Mouse (Mus musculus): ENCODE data around the gene Slc25a12. TPM values are rescaled to one million over a fixed set of nuclear protein-coding genes. Genes with fewer than 3 reads are reported as not detected.
"Not testable (repeated sequence)": the region's sequence is repeated elsewhere in the genome, so short reads cannot be mapped to it uniquely, and the experiment has no call there.

Gene Slc25a12
- total RNA-seq (2022): 100 to 1,000 TPM in 3 of 4 experiments, 10 to 100 TPM in 1; 95.3 to 120 (median 107) TPM

DNA sequence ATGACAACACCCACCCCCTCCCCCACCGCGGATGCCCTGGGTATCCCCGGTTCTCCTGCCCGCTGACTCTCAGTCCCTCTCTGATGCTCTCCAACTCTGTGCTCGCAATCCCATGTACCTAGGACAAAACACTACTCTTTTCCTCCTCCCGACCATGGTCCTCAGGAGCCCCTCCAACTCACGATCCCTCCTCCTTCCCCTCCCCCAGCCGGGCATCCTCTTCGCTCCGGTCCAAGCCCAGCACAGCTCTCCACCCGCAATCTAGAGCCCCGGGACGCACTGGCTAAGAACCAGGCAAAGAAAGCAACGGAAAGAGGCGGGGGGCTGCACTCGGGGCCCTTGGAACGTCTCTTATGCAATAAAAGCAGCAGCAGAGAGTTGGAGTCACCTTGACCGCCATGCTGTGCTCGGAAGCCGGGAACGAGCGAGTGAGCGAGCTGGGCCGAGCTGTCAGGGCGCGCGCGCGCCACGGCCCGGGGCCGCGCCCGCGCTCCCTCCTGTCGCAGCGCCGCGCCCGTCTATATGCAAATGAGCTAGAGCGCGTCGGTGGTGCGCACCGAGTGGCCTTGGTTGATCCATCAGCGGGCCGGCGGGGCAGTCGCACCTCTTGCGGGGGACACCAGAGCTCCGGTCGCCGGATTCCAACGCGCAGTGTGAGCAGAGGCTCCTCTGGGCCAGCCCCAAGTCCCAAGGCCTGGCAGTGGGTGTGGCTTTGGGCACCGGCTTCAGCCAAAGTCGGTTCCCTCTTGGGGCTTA is at the start of gene Slc25a12:
Gene Slc25a12, minus strand, starts transcription at position 625 of the 756 bp plus-strand sequence.
- DNase-seq: peak; percentile 89

DNA sequence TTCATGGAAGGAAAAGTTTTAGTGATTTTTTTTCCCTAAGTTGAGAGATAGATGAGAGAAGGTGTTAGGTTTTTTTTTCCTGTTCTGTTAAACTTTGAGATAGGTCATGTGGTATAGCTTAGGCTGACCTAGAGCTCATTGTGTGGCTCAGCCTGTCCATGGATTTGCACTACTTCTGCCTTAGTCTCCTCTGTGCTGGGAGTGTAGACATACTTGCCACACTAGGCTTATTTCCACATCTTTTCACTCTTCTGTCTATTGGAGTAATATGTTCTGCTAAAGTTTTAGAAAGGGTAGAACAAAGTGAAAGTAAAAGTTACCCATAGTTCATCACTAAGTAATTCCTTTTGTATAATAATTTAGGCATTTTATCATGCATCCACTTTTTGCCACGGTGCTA is 38.1 kb upstream of the Slc25a12 start:
- no peak for DNase-seq

DNA sequence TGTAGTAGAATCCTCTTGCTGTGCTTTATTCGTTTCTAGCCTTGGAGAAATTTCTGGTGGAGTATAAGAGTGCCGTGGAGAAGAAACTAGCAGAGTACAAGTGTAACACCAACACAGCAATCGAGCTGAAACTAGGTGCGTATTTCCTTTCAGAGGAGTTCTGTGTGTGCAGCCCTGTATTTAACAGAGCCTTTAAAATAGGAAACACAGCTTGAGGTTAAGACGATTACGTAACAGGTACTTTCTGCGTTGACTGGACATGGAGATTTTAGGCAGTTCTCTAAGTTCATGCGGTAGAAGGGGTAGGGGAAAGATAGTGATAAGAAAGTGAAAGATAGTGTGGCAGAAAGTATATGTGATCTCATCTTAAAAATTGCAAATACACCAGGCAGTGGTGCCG is 22.3 kb upstream of the Slc25a12 start:
- DNase-seq: no peak

DNA sequence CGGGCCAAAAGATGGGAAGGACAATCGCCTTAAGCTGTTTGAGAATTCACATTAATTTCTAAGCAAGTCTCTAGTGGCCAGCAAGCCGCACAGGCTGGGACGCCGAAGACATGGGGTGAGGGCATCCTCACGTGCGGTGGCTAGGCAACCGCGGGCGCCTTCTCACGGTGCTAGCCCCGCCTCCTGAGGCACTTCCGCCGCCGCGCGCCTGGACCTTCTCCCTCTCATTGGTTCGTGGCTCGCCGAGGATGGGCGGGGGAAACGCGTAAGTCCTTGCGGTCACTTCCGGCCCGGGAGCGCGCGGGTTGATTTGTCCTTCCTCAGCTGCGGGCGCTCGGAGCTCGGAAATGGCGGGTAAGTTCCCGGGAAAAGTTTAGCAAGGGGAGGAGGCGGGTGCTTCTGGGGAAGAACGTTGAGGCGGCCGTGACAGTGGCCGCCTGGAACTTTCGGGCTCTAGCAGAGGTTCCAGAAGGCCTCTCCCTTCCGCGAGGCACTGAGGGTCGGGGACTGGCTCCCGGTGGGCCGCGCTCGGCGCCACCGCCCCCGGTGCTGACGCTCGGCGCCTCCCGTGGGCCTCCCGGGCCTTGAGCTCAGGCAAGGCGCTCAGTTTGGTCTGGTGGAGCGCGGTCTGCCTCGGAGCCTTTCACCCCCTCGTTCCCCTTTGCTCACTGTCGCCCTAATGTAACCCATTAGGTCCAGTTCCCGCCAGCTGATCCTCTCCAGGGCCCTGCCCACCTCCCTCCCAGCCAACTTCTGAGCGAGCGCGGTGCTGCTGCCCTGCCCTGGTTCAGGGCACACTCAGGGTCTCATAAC is 21.6 kb upstream of the Slc25a12 start, which contains the start of gene Hat1:
Gene Hat1, plus strand, starts transcription at position 8 of the 813 bp plus-strand sequence.
- peak; percentile 95 for DNase-seq

DNA sequence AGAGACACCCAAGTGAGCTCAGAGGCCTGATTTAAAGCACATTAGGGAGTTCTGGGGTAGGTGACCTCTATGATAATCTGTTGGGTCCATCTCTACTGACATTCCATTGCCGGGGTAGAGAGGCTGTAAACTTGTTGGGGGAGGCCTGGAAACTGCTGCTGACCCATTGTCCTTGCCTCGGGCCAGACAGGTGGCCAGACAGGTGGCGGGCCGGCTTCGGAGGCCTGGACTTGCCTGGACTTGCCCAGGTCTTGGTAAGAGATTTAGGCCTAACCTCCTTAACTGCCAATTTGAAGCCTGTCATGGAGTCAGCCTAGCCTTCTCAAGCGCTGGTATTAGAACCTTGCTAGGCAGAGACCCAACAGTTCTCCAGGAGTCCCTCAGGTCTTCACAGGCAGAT is 20.2 kb upstream of the Slc25a12 start:
- no peak for DNase-seq

DNA sequence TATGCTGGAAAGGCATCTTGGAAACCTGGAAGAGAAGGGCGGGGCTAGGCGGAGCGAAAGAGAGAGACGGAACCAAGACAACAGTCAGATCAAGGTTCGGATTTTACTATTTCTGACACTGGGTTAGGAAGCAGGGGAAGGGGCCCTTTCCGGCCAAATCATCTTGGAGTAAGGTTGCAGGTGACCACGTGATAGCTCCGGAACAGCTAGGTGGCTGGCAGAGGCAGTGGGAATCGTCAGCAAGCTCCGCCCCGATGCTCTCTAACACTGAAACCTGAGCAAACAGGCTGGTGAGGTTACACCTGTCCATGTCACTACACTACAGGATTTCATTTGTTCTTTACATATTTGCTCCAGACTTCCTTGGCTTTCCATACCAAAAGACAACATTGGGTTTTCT is 16.3 kb upstream of the Slc25a12 start:
- DNase-seq: no peak

DNA sequence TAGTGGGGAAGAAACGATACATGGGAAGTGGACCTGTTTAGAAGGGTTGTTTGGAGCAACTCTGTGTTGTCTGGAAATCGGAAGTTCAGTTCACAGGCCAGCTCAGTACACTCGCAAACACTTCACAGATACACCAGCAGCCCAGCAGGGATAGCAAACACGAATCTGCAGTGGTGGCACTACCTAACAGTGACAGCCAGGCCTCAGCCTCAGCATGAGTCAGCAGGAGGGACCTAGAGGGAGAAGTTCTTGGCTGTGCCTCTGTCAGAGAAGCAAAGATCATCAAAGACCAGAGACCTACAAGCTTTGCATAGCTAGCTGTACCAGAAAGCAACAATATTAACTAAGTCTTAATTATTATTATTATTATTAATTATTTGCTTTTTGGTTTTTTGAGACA is 14.4 kb upstream of the Slc25a12 start:
- no peak for DNase-seq

DNA sequence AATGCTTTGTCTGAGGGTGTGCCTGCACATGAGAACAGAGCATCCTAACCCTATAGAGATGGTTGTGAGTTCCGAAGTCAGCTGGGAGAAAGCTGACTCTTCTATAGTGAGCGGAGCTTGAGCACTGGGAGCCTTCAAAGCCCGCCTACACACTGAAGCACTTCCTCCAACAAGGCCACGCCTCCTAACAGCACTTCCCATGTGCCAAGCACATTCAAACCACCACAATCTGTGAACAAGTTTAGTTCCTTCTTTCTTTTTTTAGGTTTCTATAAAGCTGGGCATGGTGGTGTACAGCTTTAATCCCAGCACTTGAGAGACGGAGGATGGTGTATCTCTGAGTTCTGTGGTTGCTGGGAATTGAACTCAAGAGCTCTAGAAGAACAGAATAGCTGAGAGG is 9.9 kb upstream of the Slc25a12 start:
- no peak for DNase-seq

DNA sequence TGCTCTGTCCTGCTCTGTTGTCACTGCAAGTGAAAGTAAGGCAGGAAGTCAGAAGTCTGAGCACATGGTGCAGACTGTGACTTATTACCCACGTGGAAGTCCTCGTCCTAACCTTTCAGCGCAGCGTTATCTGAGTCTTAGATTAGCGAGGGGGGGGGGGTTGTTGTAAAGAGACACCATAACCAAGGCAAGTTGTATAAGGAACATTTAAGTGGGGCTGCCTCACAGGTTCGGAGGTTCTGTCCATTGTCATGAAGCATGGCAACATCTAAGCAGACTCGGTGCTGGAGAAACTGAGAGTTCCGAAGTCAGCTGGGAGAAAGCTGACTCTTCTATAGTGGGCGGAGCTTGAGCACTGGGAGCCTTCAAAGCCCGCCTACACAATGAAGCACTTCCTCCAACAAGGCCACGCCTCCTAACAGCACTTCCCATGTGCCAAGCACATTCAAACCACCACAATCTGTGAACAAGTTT is 8.9 kb upstream of the Slc25a12 start:
- no peak for DNase-seq

DNA sequence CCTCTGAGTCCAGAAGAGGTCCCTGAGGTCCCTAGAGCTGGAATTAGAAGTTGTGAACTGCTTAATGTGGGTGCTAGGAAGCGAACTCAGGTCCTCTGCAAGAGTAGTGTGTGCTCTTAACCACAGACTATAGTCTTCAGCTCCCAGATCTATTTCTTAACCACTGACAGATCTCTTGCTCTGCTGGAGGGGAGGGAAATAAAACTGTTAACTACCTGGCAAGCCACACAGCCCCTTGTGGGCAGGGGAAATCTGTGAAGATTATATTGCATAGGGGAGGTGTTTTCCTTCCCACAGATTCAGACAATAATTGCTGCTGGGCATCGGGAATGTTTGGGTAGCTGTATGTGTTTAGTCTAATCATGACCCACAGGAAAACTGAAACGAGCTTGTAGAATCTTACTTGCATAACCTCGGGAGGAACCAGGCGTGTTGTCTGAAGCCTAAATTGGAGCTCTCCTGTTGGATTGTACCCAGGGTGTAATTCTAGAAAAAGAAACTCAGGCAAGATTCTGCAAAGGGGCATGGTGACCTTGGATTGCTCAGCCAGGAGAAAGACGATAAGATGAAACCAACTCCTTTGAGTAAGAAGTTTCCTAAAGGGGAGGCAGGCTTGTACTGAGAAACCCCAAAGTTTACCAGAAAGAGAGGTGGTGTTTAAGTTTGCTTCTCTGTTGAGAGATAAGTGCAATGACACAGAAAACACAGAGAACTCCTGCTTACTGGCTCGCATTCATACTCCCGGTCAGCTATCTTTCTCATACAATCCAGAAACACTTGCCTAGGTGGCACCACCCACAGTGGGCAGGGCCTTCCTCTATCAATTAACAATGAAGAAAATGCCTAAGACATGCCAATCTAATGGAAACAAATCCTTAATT is 7.0 kb upstream of the Slc25a12 start:
- no peak for DNase-seq

DNA sequence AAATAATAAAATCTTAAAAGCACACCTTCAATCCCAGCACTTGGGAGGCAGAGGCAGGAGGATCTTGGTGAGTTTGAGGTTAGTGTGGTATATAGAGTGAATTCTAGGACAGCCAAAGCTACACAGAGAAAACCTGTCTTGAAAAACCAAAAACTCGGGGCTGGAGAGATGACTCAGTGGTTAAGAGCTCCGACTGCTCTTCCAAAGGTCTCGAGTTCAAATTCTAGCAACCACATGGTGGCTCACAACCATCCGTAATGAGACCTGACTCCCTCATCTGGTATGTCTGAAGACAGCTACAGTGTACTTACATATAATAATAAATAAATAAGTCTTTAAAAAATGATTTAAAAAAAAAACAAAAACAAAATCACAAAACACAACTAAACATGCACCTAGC is 4.7 kb upstream of the Slc25a12 start:
- DNase-seq: not testable (repeated sequence)

DNA sequence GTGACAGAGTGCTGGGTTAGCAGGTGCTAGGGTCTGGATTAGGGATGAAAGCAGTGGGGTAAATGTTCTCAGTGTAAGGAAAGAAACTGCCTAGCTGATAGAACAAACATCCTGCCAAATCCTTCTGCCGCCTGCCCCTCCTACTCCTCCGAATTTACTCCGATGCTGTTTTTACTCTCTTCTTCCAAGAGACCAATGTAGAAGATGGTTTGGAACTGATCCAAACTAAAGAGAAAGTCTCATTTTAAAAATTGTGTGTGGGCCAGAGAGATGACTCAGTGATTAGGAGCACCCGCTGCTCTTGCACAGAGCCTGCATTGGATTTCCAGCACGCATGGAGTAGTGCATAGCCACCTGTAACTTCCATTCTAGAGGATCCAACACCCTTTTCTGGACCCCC is 4.2 kb upstream of the Slc25a12 start:
- no peak for DNase-seq

DNA sequence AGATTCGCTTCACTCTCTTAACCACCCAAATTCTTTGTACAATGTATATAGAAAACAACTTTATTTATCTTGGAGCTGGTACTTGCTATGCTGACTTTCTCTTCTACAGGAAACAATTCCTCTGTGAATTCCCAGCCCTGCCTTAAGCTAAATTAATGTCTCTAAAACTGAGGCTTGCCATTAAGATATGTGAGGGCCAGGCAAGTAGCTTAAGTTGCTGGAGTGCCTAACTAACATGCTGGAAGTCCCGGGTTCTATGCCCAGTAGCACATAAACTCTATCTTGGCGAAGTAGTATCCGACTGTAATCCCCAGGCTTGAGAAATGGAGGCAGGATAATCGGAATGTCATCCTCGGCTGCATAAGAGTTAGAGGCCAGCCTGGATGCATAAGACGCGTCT is 537 bp upstream of the Slc25a12 start:
- DNase-seq: no peak

DNA sequence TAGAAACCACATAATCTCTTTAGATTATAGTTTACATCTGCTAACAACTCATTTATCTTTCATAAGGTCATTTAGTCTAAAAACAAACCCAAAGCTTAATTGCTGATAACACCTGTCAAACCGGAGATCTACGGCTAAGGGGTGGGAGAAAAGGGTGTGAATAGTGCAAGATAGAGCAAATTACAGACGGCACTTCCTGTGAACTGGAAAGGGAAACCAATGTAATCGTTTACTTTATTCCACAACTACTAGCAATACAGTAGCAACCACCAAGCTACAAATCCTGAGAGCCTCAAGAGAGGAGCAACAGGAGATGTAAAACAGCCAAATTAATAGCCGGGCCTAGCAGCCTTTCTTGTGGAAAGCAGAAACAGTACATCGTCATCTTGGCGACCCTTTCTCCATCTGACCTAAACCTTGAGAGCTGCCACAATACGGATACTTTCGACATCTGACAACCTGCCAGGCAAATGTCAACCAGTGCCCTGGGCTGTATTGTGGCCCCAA is 878 bp downstream of the Slc25a12 start:
- no peak for DNase-seq

DNA sequence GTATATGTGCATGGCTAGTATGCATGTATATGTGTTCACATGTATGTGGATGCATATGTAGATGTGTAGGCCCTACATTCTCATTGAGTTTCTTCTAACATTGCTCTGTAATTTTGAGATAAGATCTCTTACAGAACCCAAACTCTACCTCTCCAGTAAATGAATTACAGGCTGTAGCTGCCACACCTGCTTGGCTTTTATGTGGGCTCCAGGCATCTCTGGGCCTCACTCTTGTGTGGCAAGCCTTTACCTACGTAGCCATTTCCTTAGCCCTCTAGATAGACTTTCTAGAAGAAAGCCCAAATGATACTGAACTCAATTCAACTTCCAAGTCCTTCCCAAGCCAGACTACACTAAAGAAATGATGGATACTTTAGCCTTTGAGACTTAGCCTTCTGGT is 7.4 kb downstream of the Slc25a12 start:
- no peak for DNase-seq

DNA sequence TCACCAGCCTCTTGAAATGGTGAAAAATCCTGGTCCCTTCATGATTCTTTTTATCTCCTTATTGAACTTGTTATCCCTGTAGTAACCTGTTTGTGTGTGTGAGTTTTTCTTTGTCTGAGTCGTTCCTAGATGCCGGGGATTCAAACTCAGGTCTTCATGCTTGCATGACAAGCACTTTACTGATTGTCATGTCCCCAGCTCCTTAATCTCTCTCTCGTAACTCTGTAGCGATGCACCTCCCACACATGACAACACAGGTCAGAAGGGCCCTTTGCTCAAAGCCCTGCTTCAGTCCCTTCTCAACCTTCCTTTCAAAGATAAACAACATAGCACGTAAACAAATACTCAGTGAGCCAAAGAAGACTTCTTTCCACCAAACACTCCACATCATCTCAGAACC is 9.2 kb downstream of the Slc25a12 start:
- no peak for DNase-seq

DNA sequence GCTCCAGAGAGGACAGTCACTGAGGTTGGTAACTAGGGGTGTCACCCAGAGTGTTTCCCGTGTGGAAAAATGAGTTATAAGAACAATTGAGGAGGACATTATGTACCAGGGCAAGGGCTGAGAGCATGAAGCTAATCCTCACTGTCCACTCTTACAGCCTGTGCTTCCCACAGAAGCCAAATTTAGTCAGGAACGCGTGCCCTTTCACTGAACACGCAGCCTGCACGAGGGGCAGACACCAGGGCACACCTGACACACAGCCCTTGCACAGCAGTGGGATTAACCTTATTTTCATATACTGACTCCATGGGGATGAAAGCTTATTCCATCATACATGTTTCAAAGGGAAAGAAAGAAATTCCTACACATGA is 13.5 kb downstream of the Slc25a12 start:
- DNase-seq: no peak

DNA sequence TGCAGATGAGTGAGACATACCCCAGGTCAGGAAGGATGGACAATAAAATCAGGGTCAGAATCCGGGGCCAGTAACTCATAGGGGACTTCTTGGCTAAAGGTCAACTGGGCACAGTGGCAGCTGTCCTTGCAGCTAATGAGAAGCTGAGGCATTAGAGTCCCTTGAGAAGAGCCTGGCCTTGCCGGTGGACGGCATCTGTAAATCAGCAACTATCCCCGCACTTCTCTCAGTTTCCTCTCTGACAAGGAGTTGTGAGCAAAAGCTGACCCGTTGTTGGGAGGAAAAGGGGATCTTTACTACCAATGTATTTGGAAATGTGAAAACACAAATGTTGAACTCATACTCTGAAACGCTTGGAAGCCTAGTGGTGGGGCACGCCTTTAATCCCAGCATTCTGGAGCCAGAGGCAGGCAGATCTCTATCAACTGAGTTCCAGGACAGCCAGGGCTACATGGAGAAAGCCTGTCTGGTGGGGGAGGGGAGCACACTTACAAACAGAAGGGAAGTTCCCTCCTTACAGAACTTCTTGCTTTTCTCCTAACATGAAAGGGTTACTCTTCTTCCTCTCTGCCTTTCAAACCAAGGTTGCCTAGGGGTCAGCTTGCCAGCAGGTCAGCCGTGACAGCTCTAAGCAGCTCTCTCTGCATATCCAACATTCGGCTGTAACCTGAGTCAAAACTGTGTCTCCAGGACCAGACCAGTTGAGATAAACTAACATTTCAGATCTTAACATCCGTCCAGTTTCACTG is 14.1 kb downstream of the Slc25a12 start:
- DNase-seq: peak; percentile 48

DNA sequence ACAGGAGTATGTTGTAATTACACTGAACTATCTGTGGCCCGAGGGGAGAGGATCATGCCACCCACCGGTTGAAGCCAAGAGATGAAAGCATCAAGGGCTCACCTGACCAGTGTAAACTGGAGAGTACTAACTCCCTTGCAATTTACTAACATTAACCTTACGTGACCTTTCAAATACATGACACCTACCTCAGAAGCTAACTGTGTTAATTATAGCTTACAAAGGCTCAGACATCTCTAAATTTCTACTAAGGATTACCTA is 15.9 kb downstream of the Slc25a12 start:
- DNase-seq: no peak

DNA sequence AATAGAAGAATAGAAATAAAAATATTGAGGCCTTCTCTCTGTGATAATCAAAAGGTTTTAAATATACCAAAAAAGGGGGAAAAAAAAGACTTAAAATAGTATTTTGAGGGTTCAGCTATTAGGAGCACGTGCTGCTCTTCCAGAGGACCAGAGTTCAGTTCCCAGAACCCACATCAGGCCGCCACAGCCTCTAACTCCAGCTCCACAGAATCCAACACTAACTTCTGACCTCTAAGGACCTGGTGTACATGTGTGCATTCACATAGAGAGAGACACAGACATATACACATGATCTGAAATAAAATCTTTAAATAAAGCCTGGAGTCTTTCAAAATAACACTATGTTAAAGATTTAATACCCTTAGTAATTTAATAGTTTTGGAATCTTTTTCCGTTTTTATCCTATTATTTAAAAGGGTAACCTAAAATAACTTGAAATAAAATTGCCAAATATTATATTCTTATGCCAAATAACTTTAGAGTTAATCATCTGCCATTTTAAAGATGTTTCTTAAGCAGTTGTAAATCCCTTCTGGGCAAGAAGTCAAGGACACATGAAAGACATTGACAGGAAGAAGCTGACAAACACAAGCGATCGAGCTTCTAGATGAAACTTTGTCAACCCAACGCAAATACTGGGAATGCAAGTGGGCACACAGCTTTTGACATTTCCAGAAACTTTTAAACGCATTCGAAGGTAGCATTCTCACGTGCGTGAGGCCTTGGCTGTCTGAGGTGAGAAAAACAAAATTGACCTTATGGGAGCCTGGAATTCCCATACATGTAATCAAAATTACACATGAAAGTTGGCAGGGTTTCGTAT is 16.4 kb downstream of the Slc25a12 start:
- DNase-seq: no peak

DNA sequence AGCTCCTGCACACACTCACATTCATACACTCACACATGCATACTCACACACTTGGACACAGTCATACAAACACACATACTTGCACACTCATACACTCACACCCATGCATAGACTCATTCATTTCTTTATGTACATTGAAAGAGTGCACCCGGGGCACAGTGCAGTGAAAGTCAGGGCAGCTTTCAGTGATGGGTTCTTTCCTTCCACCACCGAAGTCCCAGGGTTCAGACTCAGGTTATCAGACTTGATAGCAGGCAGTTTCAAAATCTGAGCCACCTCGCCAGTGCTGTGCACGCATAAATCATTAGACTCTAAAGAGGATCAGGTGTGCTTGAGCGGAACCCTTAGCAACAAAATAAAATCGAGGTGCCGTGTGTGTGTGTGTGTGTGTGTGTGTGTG is 17.4 kb downstream of the Slc25a12 start:
- DNase-seq: no peak
